Mouse (Mus musculus): ENCODE data around the gene Lamtor2. TPM values are rescaled to one million over a fixed set of nuclear protein-coding genes. Genes with fewer than 3 reads are reported as not detected.

Gene Lamtor2
- total and polyA plus RNA-seq, 2 experiments from 2014 or later, result 45.1 to 198 TPM

DNA sequence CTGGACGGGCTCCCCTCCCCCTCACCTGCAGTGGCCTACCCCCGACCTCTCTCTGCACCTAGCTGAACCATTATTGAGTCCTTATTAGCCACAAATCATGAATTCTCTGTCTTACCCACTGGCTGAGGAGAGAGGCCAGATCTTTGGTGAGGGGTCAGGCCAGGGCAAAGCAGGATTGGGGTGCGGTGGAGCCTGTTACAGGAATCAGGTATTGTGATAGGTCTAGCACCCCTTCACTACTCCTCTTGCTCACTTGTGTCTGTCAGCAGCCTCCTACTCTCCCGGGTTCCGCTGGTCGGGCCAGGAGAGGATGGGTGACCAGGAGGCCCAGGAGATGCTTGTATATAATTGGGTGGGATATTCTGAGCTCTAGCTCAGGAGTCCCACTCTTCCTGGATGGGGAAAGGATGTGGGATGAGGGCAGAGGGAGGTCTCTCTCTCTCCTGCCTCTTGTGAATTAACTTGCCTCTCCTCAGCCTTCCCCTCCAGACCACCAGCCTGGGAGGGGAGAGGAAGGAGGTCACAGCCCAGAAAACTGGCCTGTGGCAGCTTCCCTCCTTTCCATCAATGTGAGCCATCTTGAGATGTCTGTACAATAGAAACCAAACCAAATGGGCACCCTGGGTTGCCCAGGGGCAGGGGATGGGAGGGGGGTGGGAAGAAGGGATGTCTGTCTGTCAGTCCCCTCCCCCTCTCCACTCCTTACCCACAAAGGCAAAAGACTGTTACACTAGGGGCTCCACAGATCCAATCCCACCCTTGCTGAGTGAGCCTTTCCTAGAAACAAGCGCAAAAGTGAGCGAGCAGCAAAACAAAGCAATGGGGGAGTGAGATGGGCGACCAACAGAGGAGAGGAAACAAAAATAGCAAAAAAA, 14.4 kb downstream of the Lamtor2 start:
- ATAC-seq (no peak), DNase-seq (ENCODE audit: low spot score) (no peak)
- H3K27ac ChIP-seq, result peak overlapping the region; percentile 34; the same call in 1 of the 2 replicates
- H3K4me3 ChIP-seq (ENCODE audit: low read length), result no peak overlapping the region
- WGBS, result 25% methylated on average over 9 of the region's 9 CpGs
- TF ChIP-seq CTCF (IDR thresholded peaks at IDR 0.05; ENCODE audit: low read depth), result no peak
- H3K9me3 ChIP-seq (ENCODE audit: low read length), result no peaks in the 10 kb centered on the region
- H3K36me3 ChIP-seq (ENCODE audit: insufficient read depth, low read length), result peaks cover 24% of the 10 kb centered on the region
- H3K4me1 ChIP-seq (ENCODE audit: insufficient read depth, low read length), result peaks cover 36% of the 10 kb centered on the region
- no peak overlapping the region for H3K4me2 ChIP-seq (ENCODE audit: low read depth, low read length)
- H3K27me3 ChIP-seq (ENCODE audit: insufficient read depth, low read length), result no peaks in the 10 kb centered on the region
- no peak overlapping the region for H3K9ac ChIP-seq (replicated peaks; ENCODE audit: low read length)

DNA sequence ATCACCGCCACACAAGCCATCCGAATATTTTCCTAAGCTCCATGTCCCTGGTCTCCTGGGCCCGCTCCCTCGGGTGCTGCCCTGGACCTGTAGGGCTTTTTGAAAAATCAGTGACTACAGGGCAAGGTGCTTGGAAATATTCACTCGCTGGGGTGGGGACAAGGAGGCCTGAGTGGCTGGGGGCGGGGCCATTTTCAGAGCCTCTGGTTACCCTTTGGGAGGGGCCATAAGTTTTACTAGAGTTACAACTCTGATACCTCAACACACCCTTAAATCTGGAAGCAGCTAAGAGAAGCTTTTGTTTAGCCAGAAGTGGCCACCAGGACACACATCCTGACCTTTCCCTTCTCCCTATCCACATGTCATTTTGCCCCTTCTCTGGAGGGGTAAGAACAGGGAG, 15.7 kb downstream of the Lamtor2 start:
- no peaks in the 10 kb centered on the region for H3K9me3 ChIP-seq (ENCODE audit: low read length)
- DNase-seq (ENCODE audit: low spot score) (no peak), ATAC-seq (no peak)
- WGBS, result 64% methylated on average over 6 of the region's 6 CpGs
- peaks cover 24% of the 10 kb centered on the region for H3K36me3 ChIP-seq (ENCODE audit: insufficient read depth, low read length)
- peak overlapping the region; percentile 66 for H3K4me3 ChIP-seq (ENCODE audit: low read length)
- H3K27me3 ChIP-seq (ENCODE audit: insufficient read depth, low read length), result no peaks in the 10 kb centered on the region
- H3K4me2 ChIP-seq (ENCODE audit: low read depth, low read length), result peak overlapping the region; percentile 87
- H3K9ac ChIP-seq (replicated peaks; ENCODE audit: low read length), result 0 out of 2 replicates have a peak overlapping the region, but pooled peaks have one; percentile 49
- peak overlapping the region; percentile 62 for H3K27ac ChIP-seq
- H3K4me1 ChIP-seq (ENCODE audit: insufficient read depth, low read length), result peaks cover 36% of the 10 kb centered on the region
- no peak for TF ChIP-seq CTCF (IDR thresholded peaks at IDR 0.05; ENCODE audit: low read depth)

DNA sequence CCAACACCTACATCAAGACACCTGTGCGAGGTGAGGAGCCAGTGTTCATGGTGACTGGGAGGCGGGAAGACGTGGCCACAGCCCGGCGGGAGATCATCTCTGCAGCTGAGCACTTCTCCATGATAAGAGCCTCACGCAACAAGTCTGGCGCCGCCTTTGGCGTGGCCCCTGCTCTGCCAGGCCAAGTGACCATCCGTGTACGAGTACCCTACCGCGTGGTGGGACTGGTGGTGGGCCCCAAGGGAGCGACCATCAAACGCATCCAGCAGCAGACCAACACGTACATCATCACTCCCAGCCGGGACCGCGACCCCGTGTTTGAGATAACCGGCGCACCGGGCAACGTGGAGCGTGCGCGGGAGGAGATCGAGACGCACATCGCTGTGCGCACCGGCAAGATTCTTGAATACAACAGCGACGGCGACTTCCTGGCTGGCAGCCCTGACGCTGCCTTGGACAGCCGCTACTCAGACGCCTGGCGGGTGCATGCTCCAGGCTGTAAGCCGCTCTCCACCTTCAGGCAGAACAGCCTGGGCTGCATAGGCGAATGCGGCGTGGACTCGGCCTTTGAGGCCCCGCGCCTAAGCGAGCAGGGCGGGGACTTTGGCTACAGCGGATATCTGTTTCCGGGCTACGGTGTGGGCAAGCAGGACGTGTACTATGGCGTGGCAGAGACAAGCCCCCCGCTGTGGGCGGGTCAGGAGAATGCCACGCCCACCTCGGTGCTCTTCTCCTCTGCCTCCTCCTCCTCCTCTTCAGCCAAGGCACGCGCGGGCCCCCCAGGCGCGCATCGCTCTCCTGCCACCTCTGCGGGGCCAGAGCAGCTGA, 16.6 kb downstream of the Lamtor2 start:
- Histone ChIP-seq H3K27me3 (ENCODE audit: insufficient read depth, low read length) (no peaks in the 10 kb centered on the region), H3K27ac (peak overlapping the region; percentile 62), H3K4me3 (ENCODE audit: low read length) (peak overlapping the region; percentile 66), H3K9me3 (ENCODE audit: low read length) (no peaks in the 10 kb centered on the region), H3K9ac (replicated peaks; ENCODE audit: low read length) (peak overlapping the region; percentile 49), H3K4me2 (ENCODE audit: low read depth, low read length) (peak overlapping the region; percentile 87), H3K4me1 (ENCODE audit: insufficient read depth, low read length) (peaks cover 30% of the 10 kb centered on the region), H3K36me3 (ENCODE audit: insufficient read depth, low read length) (peaks cover 24% of the 10 kb centered on the region)
- ATAC-seq, result no peak
- peak; percentile 71 for DNase-seq (ENCODE audit: low spot score)
- no peak for TF ChIP-seq CTCF (IDR thresholded peaks at IDR 0.05; ENCODE audit: low read depth)
- 6% methylated on average over 64 of the region's 64 CpGs for WGBS

GRCm38 (mm10) chr3:88535527-88535926, 17.3 kb downstream of the Lamtor2 start:
- no peak for TF ChIP-seq CTCF (IDR thresholded peaks at IDR 0.05; ENCODE audit: low read depth)
- peaks cover 33% of the 10 kb centered on the region for H3K4me1 ChIP-seq (ENCODE audit: insufficient read depth, low read length)
- ATAC-seq (no peak), DNase-seq (ENCODE audit: low spot score) (no peak)
- peak overlapping the region; percentile 87 for H3K4me2 ChIP-seq (ENCODE audit: low read depth, low read length)
- H3K36me3 ChIP-seq (ENCODE audit: insufficient read depth, low read length), result peaks cover 24% of the 10 kb centered on the region
- H3K9ac ChIP-seq (replicated peaks; ENCODE audit: low read length), result peak overlapping the region; percentile 49
- H3K27ac ChIP-seq, result peak overlapping the region; percentile 36; the same call in 1 of the 2 replicates
- H3K27me3 ChIP-seq (ENCODE audit: insufficient read depth, low read length), result no peaks in the 10 kb centered on the region
- peak overlapping the region; percentile 66 for H3K4me3 ChIP-seq (ENCODE audit: low read length)
- 43% methylated on average over 4 of the region's 4 CpGs for WGBS
- no peaks in the 10 kb centered on the region for H3K9me3 ChIP-seq (ENCODE audit: low read length)

DNA sequence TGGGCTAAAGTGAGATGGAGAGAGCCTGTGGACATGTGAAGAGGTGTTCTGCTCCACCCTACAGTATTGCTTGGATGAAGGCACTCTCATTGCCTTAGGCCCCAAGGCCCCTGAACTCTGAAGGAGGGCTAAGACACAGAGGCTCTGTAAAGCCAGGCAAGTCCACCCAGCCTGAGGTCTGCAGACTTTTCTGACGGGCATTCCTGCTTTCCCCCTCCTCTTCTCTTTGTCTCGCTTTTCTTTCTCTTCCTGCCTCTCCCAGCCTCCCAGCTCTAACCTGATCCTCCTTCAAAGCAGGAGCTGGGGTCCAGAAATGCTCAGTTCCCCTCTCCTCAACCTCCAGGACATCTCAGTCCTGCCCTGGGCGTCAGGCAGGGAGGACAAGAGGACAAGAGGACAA, 17.9 kb downstream of the Lamtor2 start:
- Histone ChIP-seq H3K36me3 (ENCODE audit: insufficient read depth, low read length) (peaks cover 19% of the 10 kb centered on the region), H3K27ac (peak overlapping the region; percentile 36; the same call in 1 of the 2 replicates), H3K4me3 (ENCODE audit: low read length) (peak overlapping the region; percentile 66), H3K27me3 (ENCODE audit: insufficient read depth, low read length) (no peaks in the 10 kb centered on the region), H3K4me2 (ENCODE audit: low read depth, low read length) (peak overlapping the region; percentile 87), H3K9ac (replicated peaks; ENCODE audit: low read length) (peak overlapping the region; percentile 49), H3K9me3 (ENCODE audit: low read length) (no peaks in the 10 kb centered on the region), H3K4me1 (ENCODE audit: insufficient read depth, low read length) (peaks cover 38% of the 10 kb centered on the region)
- WGBS, result 20% methylated on average over 3 of the region's 3 CpGs
- DNase-seq (ENCODE audit: low spot score), result no peak
- TF ChIP-seq CTCF (IDR thresholded peaks at IDR 0.05; ENCODE audit: low read depth), result no peak
- ATAC-seq, result no peak

- DNase-seq (ENCODE audit: low spot score) (no peak), ATAC-seq (no peak)
- WGBS, result 2% methylated on average over 5 of the region's 5 CpGs
- Histone ChIP-seq H3K4me3 (ENCODE audit: low read length) (peak overlapping the region; percentile 66), H3K9me3 (ENCODE audit: low read length) (no peaks in the 10 kb centered on the region), H3K4me2 (ENCODE audit: low read depth, low read length) (peak overlapping the region; percentile 87), H3K4me1 (ENCODE audit: insufficient read depth, low read length) (peaks cover 47% of the 10 kb centered on the region), H3K27ac (peak overlapping the region; percentile 92), H3K9ac (replicated peaks; ENCODE audit: low read length) (peak overlapping the region; percentile 94), H3K36me3 (ENCODE audit: insufficient read depth, low read length) (peaks cover 19% of the 10 kb centered on the region), H3K27me3 (ENCODE audit: insufficient read depth, low read length) (no peaks in the 10 kb centered on the region)
- TF ChIP-seq CTCF (IDR thresholded peaks at IDR 0.05; ENCODE audit: low read depth), result no peak
Measured at GRCm38 (mm10) chr3:88533706-88534105, 19.2 kb downstream of the Lamtor2 start.

Measured in hindbrain, postnatal 0 days (tissue).